Mouse (Mus musculus) layer of hippocampus, postnatal 36 days (tissue): ENCODE results near the gene Hip1r. TPM values are rescaled to one million over a fixed set of nuclear protein-coding genes. Genes with fewer than 3 reads are reported as not detected.

Source experiments
- DNase-seq, 2 experiments: peaks; one replicate each; pipeline ENCODE4 v3.0.0; 2022
- total RNA-seq, 2 experiments: library from RNA; stranded (reverse); gene quantifications; 2 replicates each; pipeline ENCODE4 v1.2.3; 2021

The Hip1r gene
- total RNA-seq, 2 experiments from 2014 or later, result 39.4 to 41.2 TPM

- no peak for DNase-seq
These were observed 24.4 kb downstream of the Hip1r start for GRCm38 (mm10) chr5:123997811-123998210.

- no peak for DNase-seq
These were observed 24.9 kb downstream of the Hip1r start for GRCm38 (mm10) chr5:123998370-123998769.

- DNase-seq, result peak; percentile 86 to 91
These were observed 27.4 kb downstream of the Hip1r start for GRCm38 (mm10) chr5:124000824-124001223.

- no peak for DNase-seq
These were observed 27.8 kb downstream of the Hip1r start for GRCm38 (mm10) chr5:124001274-124001673.

- peak; percentile 64 to 71 for DNase-seq
These were observed 29.4 kb downstream of the Hip1r start for GRCm38 (mm10) chr5:124002876-124003275.

GRCm38 (mm10) chr5:124003375-124003774, 29.9 kb downstream of the Hip1r start:
- DNase-seq, result no peak

- DNase-seq, result no peak
These were observed 31.1 kb downstream of the Hip1r start for GRCm38 (mm10) chr5:124004356-124005150.

- no peak for DNase-seq
These were observed 31.7 kb downstream of the Hip1r start for GRCm38 (mm10) chr5:124005151-124005500.

GRCm38 (mm10) chr5:124005591-124005990, 32.2 kb downstream of the Hip1r start:
- no peak for DNase-seq

GRCm38 (mm10) chr5:124006082-124006873, 32.9 kb downstream of the Hip1r start:
- no peak for DNase-seq

- DNase-seq, result no peak
These were observed 33.6 kb downstream of the Hip1r start for GRCm38 (mm10) chr5:124006891-124007491.

GRCm38 (mm10) chr5:124010077-124010476, 36.6 kb downstream of the Hip1r start:
- no peak for DNase-seq

GRCm38 (mm10) chr5:124010910-124011655, 37.7 kb downstream of the Hip1r start:
- DNase-seq, result no peak

GRCm38 (mm10) chr5:124011927-124012326, 38.5 kb downstream of the Hip1r start:
- DNase-seq, result no peak

GRCm38 (mm10) chr5:124012885-124013284, 39.5 kb downstream of the Hip1r start:
- no peak for DNase-seq

- DNase-seq, result no peak
These were observed 40.3 kb downstream of the Hip1r start for GRCm38 (mm10) chr5:124013747-124014146.

- no peak for DNase-seq
These were observed 40.8 kb downstream of the Hip1r start for GRCm38 (mm10) chr5:124014180-124014579.

- no peak for DNase-seq
These were observed 41.4 kb downstream of the Hip1r start for GRCm38 (mm10) chr5:124014791-124015251.

GRCm38 (mm10) chr5:124015727-124016126, 42.3 kb downstream of the Hip1r start:
- no peak for DNase-seq

GRCm38 (mm10) chr5:124016291-124016821, 42.9 kb downstream of the Hip1r start:
- DNase-seq, result no peak

GRCm38 (mm10) chr5:124017941-124018340, 44.5 kb downstream of the Hip1r start:
- DNase-seq, result no peak

GRCm38 (mm10) chr5:124018651-124019050, 45.2 kb downstream of the Hip1r start:
- DNase-seq, result no peak
